Comparison of ENCODE assay signal across 8 mouse cellular contexts in genomic region chr1:166002520-166003155, GRCm38 (mm10). TPM values are rescaled to one million over a fixed set of nuclear protein-coding genes. Genes with fewer than 3 reads are reported as not detected.
DNase-seq lines count a peak whose midpoint lies in the region; ATAC-seq and TF ChIP-seq lines count a peak whose summit lies in the region.

Gene Pou2f1 (minus strand): TSS chr1:166002678.

- H3K36me3 ChIP-seq in C2C12 (ENCODE audit: control insufficient read depth, insufficient read depth), result no peaks in the 10 kb centered on the region
- H3K36me3 ChIP-seq in erythroblast, embryonic 14.5 days (ENCODE audit: control insufficient read depth), result no peaks in the 10 kb centered on the region
- H3K36me3 ChIP-seq in heart, embryonic 11.5 days (ENCODE audit: control insufficient read depth, insufficient read depth, low read length), result no peaks in the 10 kb centered on the region
- H3K36me3 ChIP-seq in kidney, embryonic 16.5 days (ENCODE audit: insufficient read depth, low read length), result no peaks in the 10 kb centered on the region
- no peaks in the 10 kb centered on the region for H3K36me3 ChIP-seq in liver, adult 2 months (ENCODE audit: control insufficient read depth, insufficient read depth, low read length)
- no peaks in the 10 kb centered on the region for H3K36me3 ChIP-seq in myocyte (ENCODE audit: control insufficient read depth, insufficient read depth)
- H3K36me3 ChIP-seq in splenic B cell, adult 2 months (ENCODE audit: control insufficient read depth, insufficient read depth, low read length, poor library complexity, severe bottlenecking), result no peaks in the 10 kb centered on the region

- H3K79me3 ChIP-seq in C2C12 (ENCODE audit: low read depth), result peaks cover 39% of the 10 kb centered on the region

- DNase-seq in brain, embryonic 14.5 days (ENCODE audit: low read depth), result peak; percentile 100
- DNase-seq in liver, adult 2 months (ENCODE audit: extremely low read depth, low read depth, low spot score), result peak; percentile 88
- DNase-seq in splenic B cell, adult 2 months (ENCODE audit: low read depth, low spot score), result peak; percentile 99

- peak within 1 kb of the TSS; percentile 96 for H3K9ac ChIP-seq in heart, embryonic 11.5 days (ENCODE audit: low read depth, low read length)
- H3K9ac ChIP-seq in kidney, embryonic 16.5 days (replicated peaks; ENCODE audit: low read length), result peak within 1 kb of the TSS; percentile 97
- peak within 1 kb of the TSS; percentile 99 for H3K9ac ChIP-seq in liver, adult 2 months (ENCODE audit: low read depth, low read length)

- TF ChIP-seq POLR2A in brain, embryonic 14.5 days (IDR thresholded peaks at IDR 0.05; ENCODE audit: borderline replicate concordance, extremely low read depth, insufficient read depth, insufficient read length, poor library complexity, severe bottlenecking), result peak; percentile 57; the same call in 1 of the 2 replicates
- peak; percentile 72 for TF ChIP-seq POLR2A in liver, adult 2 months (IDR thresholded peaks at IDR 0.05; ENCODE audit: extremely low read depth, insufficient read depth, low read length)
- peak; percentile 71 for TF ChIP-seq POLR2A in myocyte (IDR thresholded peaks at IDR 0.05; ENCODE audit: insufficient read length, low read depth)

- peak; percentile 75 for TF ChIP-seq CTCF in C2C12 (IDR thresholded peaks at IDR 0.05; ENCODE audit: control insufficient read depth, insufficient read depth, insufficient read length)
- TF ChIP-seq CTCF in brain, embryonic 14.5 days (IDR thresholded peaks at IDR 0.05; ENCODE audit: borderline replicate concordance, extremely low read depth, insufficient read depth, insufficient read length), result peak; percentile 75
- TF ChIP-seq CTCF in liver, adult 2 months (IDR thresholded peaks at IDR 0.05; ENCODE audit: low read depth, low read length), result peak; percentile 77

- H3ac ChIP-seq in C2C12 (ENCODE audit: control insufficient read depth, insufficient read length, low read depth) (peak within 1 kb of the TSS; percentile 91), myocyte (ENCODE audit: control insufficient read depth, insufficient read length) (peak within 1 kb of the TSS; percentile 86)

- ATAC-seq in heart, embryonic 11.5 days (replicated peaks; ENCODE audit: insufficient number of reproducible peaks, low FRiP score, low TSS enrichment), result peak; percentile 93
- ATAC-seq in kidney, embryonic 16.5 days (ENCODE audit: low FRiP score, low TSS enrichment), result peak; percentile 91

- peak within 1 kb of the TSS; percentile 66 for H3K4me3 ChIP-seq in C2C12 (ENCODE audit: insufficient read depth, poor library complexity, severe bottlenecking)
- H3K4me3 ChIP-seq in erythroblast, embryonic 14.5 days (replicated peaks), result peak within 1 kb of the TSS; percentile 73
- H3K4me3 ChIP-seq in heart, embryonic 11.5 days (ENCODE audit: low read depth, low read length), result peak within 1 kb of the TSS; percentile 95
- H3K4me3 ChIP-seq in kidney, embryonic 16.5 days (ENCODE audit: low read length), result peak within 1 kb of the TSS; percentile 94
- H3K4me3 ChIP-seq in liver, adult 2 months (ENCODE audit: insufficient read depth, low read depth, low read length), result peak within 1 kb of the TSS; percentile 99
- H3K4me3 ChIP-seq in myocyte, result peak within 1 kb of the TSS; percentile 52

- H3K4me1 ChIP-seq in erythroblast, embryonic 14.5 days (ENCODE audit: control insufficient read depth), result peaks cover 44% of the 10 kb centered on the region
- H3K4me1 ChIP-seq in heart, embryonic 11.5 days (ENCODE audit: control insufficient read depth, insufficient read depth, low read length), result peaks cover 18% of the 10 kb centered on the region
- H3K4me1 ChIP-seq in kidney, embryonic 16.5 days (ENCODE audit: insufficient read depth, low read length), result peaks cover 19% of the 10 kb centered on the region
- peaks cover 8% of the 10 kb centered on the region for H3K4me1 ChIP-seq in liver, adult 2 months (ENCODE audit: control insufficient read depth, insufficient read depth, low read length)

- peak within 1 kb of the TSS; percentile 86 for H3K27ac ChIP-seq in heart, embryonic 11.5 days (ENCODE audit: low read depth, low read length)
- H3K27ac ChIP-seq in kidney, embryonic 16.5 days (ENCODE audit: low read length), result peak within 1 kb of the TSS; percentile 93
- peak within 1 kb of the TSS; percentile 95 for H3K27ac ChIP-seq in liver, adult 2 months (replicated peaks; ENCODE audit: insufficient read depth, low read depth, low read length)

- H3K27me3 ChIP-seq in C2C12 (ENCODE audit: control insufficient read depth, insufficient read depth, insufficient read length) (no peaks in the 10 kb centered on the region), myocyte (ENCODE audit: control insufficient read depth, insufficient read depth, insufficient read length) (no peaks in the 10 kb centered on the region)
- no peaks in the 10 kb centered on the region for H3K27me3 ChIP-seq in erythroblast, embryonic 14.5 days (ENCODE audit: control insufficient read depth)
- H3K27me3 ChIP-seq in heart, embryonic 11.5 days (ENCODE audit: control insufficient read depth, insufficient read depth, low read length), result no peaks in the 10 kb centered on the region
- no peaks in the 10 kb centered on the region for H3K27me3 ChIP-seq in kidney, embryonic 16.5 days (ENCODE audit: insufficient read depth, low read length)
- no peaks in the 10 kb centered on the region for H3K27me3 ChIP-seq in liver, adult 2 months (ENCODE audit: control insufficient read depth, insufficient read depth, low read length)
- H3K27me3 ChIP-seq in splenic B cell, adult 2 months (ENCODE audit: control insufficient read depth, insufficient read depth, low read length, poor library complexity, severe bottlenecking), result no peaks in the 10 kb centered on the region

- H3K4me2 ChIP-seq in heart, embryonic 11.5 days, result peak within 1 kb of the TSS; percentile 75
- H3K4me2 ChIP-seq in kidney, embryonic 16.5 days (replicated peaks; ENCODE audit: low read depth, low read length), result peak within 1 kb of the TSS; percentile 90
- H3K4me2 ChIP-seq in myocyte (ENCODE audit: low read depth), result peak within 1 kb of the TSS; percentile 97

- H3K9me3 ChIP-seq in erythroblast, embryonic 14.5 days (ENCODE audit: control insufficient read depth, low read length), result no peaks in the 10 kb centered on the region
- H3K9me3 ChIP-seq in heart, embryonic 11.5 days (replicated peaks; ENCODE audit: control insufficient read depth, low read length), result no peaks in the 10 kb centered on the region
- H3K9me3 ChIP-seq in kidney, embryonic 16.5 days (ENCODE audit: low read length), result no peaks in the 10 kb centered on the region

- WGBS in heart, embryonic 11.5 days (ENCODE audit: insufficient replicate concordance), result under 1% methylated on average over 56 of the region's 61 CpGs
- under 1% methylated on average over 45 of the region's 61 CpGs for whole genome bisulfite sequencing in kidney, embryonic 16.5 days
- WGBS in liver, adult 2 months, result under 1% methylated on average over 56 of the region's 61 CpGs

- H3K79me2 ChIP-seq in C2C12 (ENCODE audit: control insufficient read depth, insufficient read depth), result peaks cover 44% of the 10 kb centered on the region
- H3K79me2 ChIP-seq in liver, adult 2 months (ENCODE audit: control insufficient read depth, insufficient read depth, low read length), result peaks cover 8% of the 10 kb centered on the region; the same call in 1 of the 2 replicates
- H3K79me2 ChIP-seq in myocyte (ENCODE audit: control insufficient read depth, insufficient read depth), result peaks cover 39% of the 10 kb centered on the region

TF ChIP-seq in C2C12, 6 proteins besides CTCF, POLR2A, EP300 and RAD21:
- TF ChIP-seq FOSL1 (IDR thresholded peaks at IDR 0.05; ENCODE audit: insufficient read depth, low read length, poor library complexity, severe bottlenecking) (no peak), USF1 (IDR thresholded peaks at IDR 0.05; ENCODE audit: low read depth) (no peak), CEBPB (IDR thresholded peaks at IDR 0.05; ENCODE audit: low read depth) (no peak), MYOG (IDR thresholded peaks at IDR 0.05; ENCODE audit: control insufficient read depth, extremely low read depth, insufficient read length) (no peak)

TF ChIP-seq in myocyte, 11 proteins besides CTCF, POLR2A, EP300 and RAD21:
- no peak for TF ChIP-seq E2F4 (IDR thresholded peaks at IDR 0.05; ENCODE audit: insufficient read depth)
- TF ChIP-seq CEBPB (IDR thresholded peaks at IDR 0.05; ENCODE audit: insufficient read depth, poor library complexity, severe bottlenecking), result no peak
- peak in 1 of 3 experiments; percentile 23 for TF ChIP-seq MYOG (IDR thresholded peaks at IDR 0.05; ENCODE audit: control insufficient read depth in 1 of 3, insufficient read depth in 1 of 3, insufficient read length in 2 of 3, low read depth in 2 of 3)
- peak; percentile 62 for TF ChIP-seq POLR2AphosphoS2 (IDR thresholded peaks at IDR 0.05; ENCODE audit: insufficient read length, low read depth)
- no peak for TF ChIP-seq SRF (IDR thresholded peaks at IDR 0.05; ENCODE audit: control insufficient read depth, insufficient read length, low read depth)
- TF ChIP-seq TCF3 (IDR thresholded peaks at IDR 0.05; ENCODE audit: insufficient read length, low read depth), result no peak

RNA-seq across cellular contexts. Expression of gene Pou2f1, which starts in this region (rescaled TPM):
- polyA plus RNA-seq in C2C12 (2012; fragmentation: generic; extraction: Trizol), result 3.2 TPM
- polyA plus RNA-seq in brain, embryonic 14.5 days (2012; rRNA removed), result 16.0 and 21.2 TPM in 2 replicates
- 0.59 and 0.65 TPM in 2 replicates for polyA plus RNA-seq in erythroblast, embryonic 14.5 days (2012)
- polyA plus RNA-seq in heart, embryonic 11.5 days (2014; fragmentation: Nextera tagmentation; extraction: Ambion mirVana), result 16.7 and 17.3 TPM in 2 replicates
- polyA plus RNA-seq in kidney, embryonic 16.5 days (2015; fragmentation: Nextera tagmentation; extraction: Ambion mirVana), result 14.0 and 20.6 TPM in 2 replicates
- 3.6 and 4.9 TPM in 2 replicates for total RNA-seq in liver, adult 2 months (2014; rRNA removed)
- polyA plus RNA-seq in liver, adult 2 months (2012; rRNA removed), result 5.4 and 5.8 TPM in 2 replicates
- 2.1 TPM for polyA plus RNA-seq in myocyte (2012; fragmentation: generic; extraction: Trizol)

Comparison
In these comparisons a context has a peak if more than half of its experiments do, and no peak if none do; other contexts are left out.
1. Peak in every context shown above with its lines: DNase-seq, ATAC-seq, H3K4me3 ChIP-seq and H3K27ac ChIP-seq.